Mouse (Mus musculus): ENCODE data around the gene Arl6ip6. TPM values are rescaled to one million over a fixed set of nuclear protein-coding genes. Genes with fewer than 3 reads are reported as not detected.

Gene Arl6ip6
- total and polyA plus RNA-seq, 3 experiments = 43.8 to 438 (median 53.1) TPM

GRCm38 (mm10) chr2:53189811-53190210 lies 1.7 kb upstream of the Arl6ip6 start:
- Histone ChIP-seq H3K27me3 (ENCODE audit: control insufficient read depth in 1 of 2, insufficient read depth in 2 of 2, low read length in 2 of 2) (no peaks in the 10 kb centered on the region), H3K79me2 (ENCODE audit: control insufficient read depth, insufficient read depth, low read length, poor library complexity) (peaks cover 46% of the 10 kb centered on the region), H3K9me3 (replicated peaks; ENCODE audit: insufficient read depth, low read length) (no peaks in the 10 kb centered on the region), H3K4me3 (ENCODE audit: control insufficient read depth in 1 of 2, insufficient read depth in 1 of 2, low read depth in 2 of 2, low read length in 2 of 2) (peak overlapping the region; percentile 39 to 94), H3K36me3 (ENCODE audit: control insufficient read depth in 1 of 2, insufficient read depth in 2 of 2, low read length in 2 of 2) (peaks cover 41 to 43% of the 10 kb centered on the region in 2 experiments), H3K9ac (ENCODE audit: control insufficient read depth, low read depth, low read length, poor library complexity, severe bottlenecking) (peak overlapping the region; percentile 100), H3K27ac (ENCODE audit: control insufficient read depth, low read depth, low read length) (no peak overlapping the region), H3K4me1 (ENCODE audit: control insufficient read depth in 1 of 2, insufficient read depth in 2 of 2, low read length in 2 of 2) (peaks cover 8 to 23% of the 10 kb centered on the region in 2 experiments)
- no peak for TF ChIP-seq RAD21 (IDR thresholded peaks at IDR 0.05; ENCODE audit: low read depth, low read length)
- peak in 1 of 3 experiments; percentile 18; a peak in 2 of 6 replicates for TF ChIP-seq CTCF (IDR thresholded peaks at IDR 0.05 in 2 of 3, conservative IDR thresholded peaks at IDR 0.05 in 1 of 3; ENCODE audit: control insufficient read depth in 1 of 3, insufficient read depth in 1 of 3, low read depth in 2 of 3, low read length in 3 of 3, poor library complexity in 1 of 3, severe bottlenecking in 1 of 3)
- TF ChIP-seq TAL1 (IDR thresholded peaks at IDR 0.05; ENCODE audit: low read length) = no peak
- peak; percentile 53 for DNase-seq (ENCODE audit: low read depth, low spot score)

- H3K4me3 ChIP-seq (ENCODE audit: control insufficient read depth in 1 of 2, insufficient read depth in 1 of 2, low read depth in 2 of 2, low read length in 2 of 2) = peak within 1 kb of the TSS; percentile 94 to 99
- TF ChIP-seq MXI1 (IDR thresholded peaks at IDR 0.05; ENCODE audit: low read depth, low read length) = peak; percentile 71
- no peak for TF ChIP-seq MAFK (IDR thresholded peaks at IDR 0.05; ENCODE audit: borderline replicate concordance, low read depth, low read length)
- TF ChIP-seq POLR2AphosphoS5 (IDR thresholded peaks at IDR 0.05; ENCODE audit: borderline replicate concordance, low read depth, low read length) = no peak
- TF ChIP-seq POLR2AphosphoS2 (IDR thresholded peaks at IDR 0.05; ENCODE audit: low read length) = peak; percentile 90
- TF ChIP-seq SIN3A (IDR thresholded peaks at IDR 0.05; ENCODE audit: low read length) = peak; percentile 87
- TF ChIP-seq ELF1 (IDR thresholded peaks at IDR 0.05; ENCODE audit: low read depth, low read length) = peak; percentile 73
- no peak for TF ChIP-seq MYB (IDR thresholded peaks at IDR 0.05; ENCODE audit: low read depth, low read length)
- peak; percentile 73 for TF ChIP-seq ZMIZ1 (IDR thresholded peaks at IDR 0.05; ENCODE audit: low read depth, low read length)
- TF ChIP-seq KAT2A (conservative IDR thresholded peaks at IDR 0.05; ENCODE audit: low read depth, low read length) = peak; percentile 80
- no peak for TF ChIP-seq CTCF (IDR thresholded peaks at IDR 0.05 in 2 of 3, conservative IDR thresholded peaks at IDR 0.05 in 1 of 3; ENCODE audit: control insufficient read depth in 1 of 3, insufficient read depth in 1 of 3, low read depth in 2 of 3, low read length in 3 of 3, poor library complexity in 1 of 3, severe bottlenecking in 1 of 3)
- TF ChIP-seq MEF2A (IDR thresholded peaks at IDR 0.05; ENCODE audit: extremely low read depth, insufficient replicate concordance, low read depth, low read length, poor library complexity, severe bottlenecking) = no peak
- TF ChIP-seq TAL1 (IDR thresholded peaks at IDR 0.05; ENCODE audit: low read length) = no peak
- no peak for TF ChIP-seq SMC3 (IDR thresholded peaks at IDR 0.05; ENCODE audit: low read depth, low read length)
- TF ChIP-seq MAX (IDR thresholded peaks at IDR 0.05; ENCODE audit: low read length) = peak; percentile 76
- TF ChIP-seq NELFE (IDR thresholded peaks at IDR 0.05; ENCODE audit: low read depth, low read length) = peak; percentile 96
- TF ChIP-seq RAD21 (IDR thresholded peaks at IDR 0.05; ENCODE audit: low read depth, low read length) = no peak
- TF ChIP-seq HCFC1 (IDR thresholded peaks at IDR 0.05; ENCODE audit: low read depth, low read length) = peak; percentile 88
- peak; percentile 93 for TF ChIP-seq MAZ (IDR thresholded peaks at IDR 0.05; ENCODE audit: low read depth, low read length)
- no peak for TF ChIP-seq EP300 (IDR thresholded peaks at IDR 0.05; ENCODE audit: low read depth in 1 of 2, low read length in 2 of 2)
- no peak for TF ChIP-seq UBTF (IDR thresholded peaks at IDR 0.05; ENCODE audit: borderline replicate concordance, insufficient read depth, low read depth, low read length)
- TF ChIP-seq CHD2 (IDR thresholded peaks at IDR 0.05; ENCODE audit: low read length) = peak; percentile 84
- no peak for TF ChIP-seq JUND (IDR thresholded peaks at IDR 0.05; ENCODE audit: low read depth, low read length)
- no peak for TF ChIP-seq RCOR1 (IDR thresholded peaks at IDR 0.05; ENCODE audit: low read depth, low read length)
- TF ChIP-seq POLR2A (IDR thresholded peaks at IDR 0.05; ENCODE audit: control insufficient read depth in 1 of 2, insufficient read depth in 1 of 2, low read depth in 1 of 2, low read length in 2 of 2, poor library complexity in 1 of 2) = peak; percentile 83 to 94
- no peak for TF ChIP-seq USF1 (IDR thresholded peaks at IDR 0.05; ENCODE audit: low read depth, low read length)
- peak; percentile 86; the same call in 1 of the 2 replicates for TF ChIP-seq MYC (IDR thresholded peaks at IDR 0.05; ENCODE audit: low read depth, low read length)
- no peak for TF ChIP-seq BHLHE40 (IDR thresholded peaks at IDR 0.05; ENCODE audit: borderline replicate concordance, low read depth, low read length)
- peak; percentile 46 for TF ChIP-seq TCF12 (IDR thresholded peaks at IDR 0.05; ENCODE audit: low read depth, low read length)
- 0 out of 2 replicates have a peak, but pooled peaks have one; percentile 15 for TF ChIP-seq CHD1 (IDR thresholded peaks at IDR 0.05; ENCODE audit: low read depth, low read length)
These were observed 628 bp upstream of the Arl6ip6 start, which contains the start of gene Prpf40a for GRCm38 (mm10) chr2:53190684-53191511. Prpf40a (minus strand) TSS chr2:53191284.

More at GRCm38 (mm10) chr2:53190684-53191511, 628 bp upstream of the Arl6ip6 start, which contains the start of gene Prpf40a:
- Histone ChIP-seq H3K9ac (ENCODE audit: control insufficient read depth, low read depth, low read length, poor library complexity, severe bottlenecking) (peak within 1 kb of the TSS; percentile 100), H3K36me3 (ENCODE audit: control insufficient read depth in 1 of 2, insufficient read depth in 2 of 2, low read length in 2 of 2) (peaks cover 37 to 44% of the 10 kb centered on the region in 2 experiments), H3K9me3 (replicated peaks; ENCODE audit: insufficient read depth, low read length) (no peaks in the 10 kb centered on the region), H3K79me2 (ENCODE audit: control insufficient read depth, insufficient read depth, low read length, poor library complexity) (peaks cover 46% of the 10 kb centered on the region), H3K27me3 (ENCODE audit: control insufficient read depth in 1 of 2, insufficient read depth in 2 of 2, low read length in 2 of 2) (no peaks in the 10 kb centered on the region), H3K4me1 (ENCODE audit: control insufficient read depth in 1 of 2, insufficient read depth in 2 of 2, low read length in 2 of 2) (peaks cover 8 to 23% of the 10 kb centered on the region in 2 experiments), H3K27ac (ENCODE audit: control insufficient read depth, low read depth, low read length) (peak within 1 kb of the TSS; percentile 95)
- DNase-seq (ENCODE audit: low read depth, low spot score) = peak; percentile 98

Measured in MEL (cell line).